Mouse (Mus musculus) G1E (cell line): ENCODE measurements around the gene Hltf. TPM values are rescaled to one million over a fixed set of nuclear protein-coding genes. Genes with fewer than 3 reads are reported as not detected.

Experiments
- ATAC-seq: 2 replicates; pipeline ENCODE4 v1.8.0; 2016; ENCODE audit warnings: mild to moderate bottlenecking; ENCODE audit not compliant: insufficient number of reproducible peaks, poor library complexity, low FRiP score, severe bottlenecking; ENCODE audit errors: extremely low read depth
- DNase-seq: peaks from one replicate; pipeline ENCODE4 v3.0.0; 2012; ENCODE audit warnings: low spot score
- H3K27me3 ChIP-seq: 2 replicates; pipeline ENCODE4 v1.6.1; 2012; ENCODE audit warnings: mild to moderate bottlenecking, low read length, inconsistent platforms; ENCODE audit not compliant: insufficient read depth
- H3K36me3 ChIP-seq: replicated peaks from 2 replicates; pipeline ENCODE3; 2012; ENCODE audit warnings: mild to moderate bottlenecking, inconsistent platforms
- H3K4me1 ChIP-seq: 2 replicates; pipeline ENCODE4 v1.6.1; 2012; ENCODE audit warnings: low read depth, low read length, inconsistent platforms, mixed read lengths; ENCODE audit not compliant: insufficient read depth
- H3K4me3 ChIP-seq: 2 replicates; pipeline ENCODE4 v1.5.1; 2012; ENCODE audit warnings: low read depth, mild to moderate bottlenecking, inconsistent platforms, low read length, moderate library complexity, mixed read lengths
- H3K9me3 ChIP-seq: replicated peaks from 2 replicates; pipeline ENCODE4 v1.6.1; 2012; ENCODE audit warnings: inconsistent platforms
- CTCF ChIP-seq: IDR thresholded peaks from 2 replicates; pipeline ENCODE4 v1.5.1; 2012; ENCODE audit warnings: low read depth, low read length, inconsistent platforms, mixed read lengths
- GATA1 ChIP-seq: IDR thresholded peaks from 2 replicates; pipeline ENCODE4 v1.6.1; 2012; ENCODE audit warnings: borderline replicate concordance, low read length, inconsistent platforms, mixed read lengths
- GATA2 ChIP-seq: IDR thresholded peaks from 2 replicates; pipeline ENCODE4 v1.6.1; 2012; ENCODE audit warnings: low read depth, low read length, inconsistent platforms, borderline replicate concordance
- POLR2AphosphoS5 ChIP-seq: IDR thresholded peaks from 2 replicates; pipeline ENCODE4 v1.6.1; 2012; ENCODE audit warnings: low read depth, low read length, inconsistent platforms; ENCODE audit not compliant: insufficient replicate concordance
- TAL1 ChIP-seq: conservative IDR thresholded peaks from 2 replicates; pipeline ENCODE4 v1.6.1; 2012; ENCODE audit warnings: low read depth, low read length, inconsistent platforms, mixed read lengths
- polyA plus RNA-seq: library from polyadenylated mRNA; stranded (reverse); fragments of >175 nt; gene quantifications from 2 replicates; pipeline ENCODE4 v1.2.3, GENCODE M21; 2012
- total RNA-seq, 2 experiments: library from RNA; stranded (forward) in 1 of 2; stranded (reverse) in 1 of 2; fragments of 200-1000 nt in 1 of 2; fragments of >200 nt in 1 of 2; fragmentation: Nextera tagmentation in 1 of 2; gene quantifications; 2 replicates each; pipeline ENCODE4 v1.2.3; 2014 to 2017

Gene Hltf
- total and polyA plus RNA-seq, 3 experiments, result 14.2 to 85.2 (median 85.0) TPM

DNA sequence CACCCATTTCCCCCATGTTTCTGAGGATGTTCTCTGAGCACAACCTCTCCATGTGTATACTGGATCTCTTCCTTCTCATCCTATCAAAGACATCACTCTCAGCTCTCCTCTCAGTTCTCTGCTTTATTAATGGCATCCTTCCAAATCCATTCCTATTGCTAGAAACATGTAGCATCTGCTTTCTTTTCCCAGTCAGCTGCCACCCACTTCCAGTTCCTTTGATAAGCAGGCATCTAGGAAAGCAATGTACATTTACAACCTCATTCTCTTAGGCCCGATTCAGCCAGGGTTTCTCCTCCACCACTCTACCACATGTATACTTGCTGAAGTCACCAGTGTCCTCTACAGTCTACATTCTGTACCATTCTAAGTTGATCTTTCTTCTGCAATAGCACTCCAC lies 76.1 kb downstream of the Hltf start:
- no peak for ATAC-seq
- Histone ChIP-seq H3K36me3 (no peaks in the 10 kb centered on the region), H3K4me1 (no peaks in the 10 kb centered on the region; the same call in 1 of the 2 replicates), H3K27me3 (peaks cover 7% of the 10 kb centered on the region; the same call in 1 of the 2 replicates), H3K4me3 (no peak overlapping the region), H3K9me3 (no peaks in the 10 kb centered on the region)
- no peak for DNase-seq
- TF ChIP-seq CTCF (no peak), GATA2 (no peak), POLR2AphosphoS5 (no peak), TAL1 (no peak), GATA1 (no peak)

DNA sequence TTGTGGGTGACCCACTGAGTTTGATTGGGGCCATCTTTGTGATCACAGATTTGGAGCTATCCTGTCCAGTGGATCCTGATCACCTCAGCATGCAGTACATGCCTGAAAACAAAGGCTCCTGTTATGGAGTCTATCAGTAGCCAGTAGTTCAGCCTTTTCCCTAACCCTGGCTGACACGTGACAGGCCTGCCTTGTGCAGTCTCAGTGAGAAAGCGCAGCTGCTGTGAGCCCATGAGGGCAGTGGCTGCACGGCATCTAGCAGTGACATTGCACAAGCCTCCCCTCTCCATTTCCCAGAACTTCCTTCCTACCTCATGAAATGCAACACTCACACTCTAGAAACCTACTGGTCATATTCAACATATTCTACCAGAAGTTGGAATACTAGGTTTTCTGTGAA lies 76.9 kb downstream of the Hltf start:
- Histone ChIP-seq H3K27me3 (peaks cover 7% of the 10 kb centered on the region; the same call in 1 of the 2 replicates), H3K9me3 (no peaks in the 10 kb centered on the region), H3K4me3 (no peak overlapping the region), H3K36me3 (no peaks in the 10 kb centered on the region), H3K4me1 (no peaks in the 10 kb centered on the region; the same call in 1 of the 2 replicates)
- DNase-seq (no peak), ATAC-seq (no peak)
- TF ChIP-seq TAL1 (no peak), GATA1 (no peak), POLR2AphosphoS5 (no peak), GATA2 (no peak), CTCF (no peak)

DNA sequence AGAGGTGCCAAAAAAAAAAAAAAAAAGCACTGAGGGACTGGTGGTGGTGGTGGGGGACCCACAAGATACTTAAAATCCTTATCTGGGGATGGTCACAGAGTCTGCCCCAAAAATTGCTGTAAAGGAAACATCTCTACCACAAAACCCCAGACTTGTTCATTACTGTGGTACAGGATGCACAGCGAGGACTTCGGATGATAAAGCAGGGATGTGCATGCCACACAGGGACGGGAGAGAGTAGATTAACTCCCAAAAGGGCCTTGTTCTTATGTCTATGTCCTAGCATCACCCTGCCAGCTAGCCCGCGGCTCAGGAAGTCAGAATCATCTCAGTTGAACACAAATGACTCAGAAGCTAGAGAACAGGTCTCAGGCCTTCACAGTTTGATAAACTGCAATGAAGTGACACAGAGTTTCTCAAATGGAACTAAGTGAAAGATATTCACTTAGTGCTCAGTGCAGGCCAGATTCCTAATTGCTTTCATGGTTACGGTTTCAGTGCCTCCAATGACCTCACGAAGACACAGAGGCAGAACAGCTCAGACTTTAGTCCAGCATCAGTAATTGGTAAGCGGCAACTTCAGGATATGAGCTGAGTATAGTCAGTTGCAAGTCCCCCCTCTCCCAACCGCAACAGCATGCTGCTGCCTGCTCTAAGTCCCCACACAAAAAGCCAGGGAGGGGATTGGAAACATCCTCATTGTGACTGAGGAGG lies 79.4 kb downstream of the Hltf start:
- Histone ChIP-seq H3K4me3 (no peak overlapping the region), H3K4me1 (no peaks in the 10 kb centered on the region), H3K27me3 (peaks cover 2% of the 10 kb centered on the region; the same call in 1 of the 2 replicates), H3K36me3 (no peaks in the 10 kb centered on the region), H3K9me3 (no peaks in the 10 kb centered on the region)
- DNase-seq (no peak), ATAC-seq (no peak)
- TF ChIP-seq CTCF (no peak), GATA2 (no peak), GATA1 (no peak), TAL1 (no peak), POLR2AphosphoS5 (no peak)

DNA sequence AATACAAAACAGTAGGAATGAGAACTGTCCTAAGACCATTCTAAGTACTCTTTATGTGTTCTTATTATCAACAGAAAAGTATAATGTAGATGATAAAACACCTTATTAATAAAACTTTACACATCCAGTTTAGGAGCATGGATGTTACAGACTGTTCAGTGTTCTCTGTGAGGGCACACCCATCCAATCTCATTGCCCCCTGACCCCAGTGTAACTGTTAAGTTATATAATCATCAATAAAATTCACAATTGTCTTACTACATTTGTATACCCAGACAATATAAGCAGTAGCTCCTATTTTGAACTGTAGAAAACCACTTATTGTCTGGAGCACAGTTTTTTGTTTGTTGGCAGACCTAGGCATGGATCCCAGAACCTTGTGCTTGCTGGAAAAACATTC lies 83.6 kb downstream of the Hltf start:
- 0 out of 2 replicates have a peak, but pooled peaks cover 3% of the 10 kb centered on the region for H3K4me1 ChIP-seq

DNA sequence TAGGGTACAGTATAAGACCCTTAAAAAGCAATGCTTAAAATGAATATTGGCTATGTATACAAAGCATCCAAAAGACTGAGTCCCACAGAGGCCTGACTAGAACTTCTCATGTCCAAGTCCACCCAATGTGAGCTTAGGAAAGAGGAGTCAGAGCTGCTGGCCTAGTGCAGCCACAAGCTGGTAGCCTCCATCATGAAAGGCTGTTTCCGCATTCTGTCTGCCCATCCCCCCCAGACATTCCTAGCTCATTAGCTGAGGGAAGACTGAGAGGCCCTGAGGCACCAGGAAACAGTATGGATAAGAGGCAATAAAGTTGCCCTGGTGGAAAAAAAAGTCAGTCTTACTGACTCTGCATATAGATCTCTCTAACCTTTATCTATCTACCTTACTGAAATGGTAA lies 84.1 kb downstream of the Hltf start:
- H3K9me3 ChIP-seq, result no peaks in the 10 kb centered on the region
- ATAC-seq (no peak), DNase-seq (no peak)
- no peaks in the 10 kb centered on the region for H3K36me3 ChIP-seq
- no peaks in the 10 kb centered on the region; the same call in 1 of the 2 replicates for H3K27me3 ChIP-seq
- 0 out of 2 replicates have a peak, but pooled peaks cover 3% of the 10 kb centered on the region for H3K4me1 ChIP-seq
- H3K4me3 ChIP-seq, result no peak overlapping the region
- TF ChIP-seq GATA1 (no peak), GATA2 (no peak), TAL1 (no peak), POLR2AphosphoS5 (no peak), CTCF (no peak)

More for the DNA sequence above, 83.6 kb downstream of the Hltf start:
- DNase-seq (no peak), ATAC-seq (no peak)
- Histone ChIP-seq H3K4me3 (no peak overlapping the region), H3K36me3 (no peaks in the 10 kb centered on the region), H3K27me3 (no peaks in the 10 kb centered on the region; the same call in 1 of the 2 replicates), H3K9me3 (no peaks in the 10 kb centered on the region)
- TF ChIP-seq TAL1 (no peak), GATA2 (no peak), GATA1 (no peak), POLR2AphosphoS5 (no peak), CTCF (no peak)

DNA sequence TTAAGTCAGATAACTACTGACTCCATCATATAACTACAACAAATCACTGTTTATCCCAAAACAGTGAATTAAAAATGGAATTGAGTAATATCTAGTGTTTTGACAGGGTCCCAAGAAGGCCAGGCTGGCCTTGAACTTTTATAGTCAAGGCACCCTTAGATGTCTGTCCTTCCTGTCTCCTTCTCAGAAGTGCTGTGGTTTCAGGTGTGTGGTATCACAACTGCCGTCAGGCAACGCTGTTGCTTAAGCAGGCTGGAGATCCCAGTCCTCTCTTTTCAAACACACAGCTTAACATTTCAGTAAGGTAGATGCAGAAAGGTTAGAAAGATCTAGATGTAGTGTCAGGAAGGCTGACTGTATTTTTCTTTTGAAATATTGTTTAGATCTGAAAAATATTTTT lies 84.5 kb downstream of the Hltf start:
- DNase-seq (no peak), ATAC-seq (no peak)
- H3K27me3 ChIP-seq, result peaks cover 2% of the 10 kb centered on the region
- H3K4me1 ChIP-seq, result peaks cover 5% of the 10 kb centered on the region; the same call in 1 of the 2 replicates
- no peaks in the 10 kb centered on the region for H3K9me3 ChIP-seq
- TF ChIP-seq POLR2AphosphoS5 (no peak), TAL1 (no peak), GATA1 (no peak)
- H3K4me3 ChIP-seq, result no peak overlapping the region
- H3K36me3 ChIP-seq, result no peaks in the 10 kb centered on the region

DNA sequence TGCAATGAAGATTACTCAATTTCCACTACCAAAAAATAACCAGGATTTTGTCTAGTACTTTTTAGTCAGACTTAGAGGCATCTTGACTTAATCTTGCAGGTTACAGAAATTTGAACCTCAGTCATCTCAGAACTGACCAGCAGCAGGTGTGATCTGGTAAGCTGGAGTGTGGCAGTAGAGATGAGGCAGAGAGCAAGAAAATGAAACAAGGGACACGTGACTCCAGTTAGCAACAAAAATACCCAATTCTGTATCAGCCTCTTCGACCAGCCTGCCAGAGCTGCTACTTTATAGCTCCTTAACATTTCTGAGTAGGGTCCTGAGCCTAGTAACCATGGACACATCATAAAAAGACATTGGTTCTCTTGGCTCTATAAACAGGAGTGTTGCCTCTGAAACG lies 85.0 kb downstream of the Hltf start:
- TF ChIP-seq CTCF (no peak), POLR2AphosphoS5 (no peak), TAL1 (no peak), GATA2 (no peak), GATA1 (no peak)
- Histone ChIP-seq H3K4me1 (peaks cover 5% of the 10 kb centered on the region; the same call in 1 of the 2 replicates), H3K9me3 (no peaks in the 10 kb centered on the region), H3K4me3 (no peak overlapping the region), H3K27me3 (peaks cover 2% of the 10 kb centered on the region), H3K36me3 (no peaks in the 10 kb centered on the region)
- ATAC-seq (no peak), DNase-seq (no peak)
